Mouse (Mus musculus): ENCODE data around the gene Nrxn2. TPM values are rescaled to one million over a fixed set of nuclear protein-coding genes. Genes with fewer than 3 reads are reported as not detected.

Gene Nrxn2
- total and polyA plus RNA-seq, 3 experiments, result 0.20 to 0.71 (median 0.30) TPM

DNA sequence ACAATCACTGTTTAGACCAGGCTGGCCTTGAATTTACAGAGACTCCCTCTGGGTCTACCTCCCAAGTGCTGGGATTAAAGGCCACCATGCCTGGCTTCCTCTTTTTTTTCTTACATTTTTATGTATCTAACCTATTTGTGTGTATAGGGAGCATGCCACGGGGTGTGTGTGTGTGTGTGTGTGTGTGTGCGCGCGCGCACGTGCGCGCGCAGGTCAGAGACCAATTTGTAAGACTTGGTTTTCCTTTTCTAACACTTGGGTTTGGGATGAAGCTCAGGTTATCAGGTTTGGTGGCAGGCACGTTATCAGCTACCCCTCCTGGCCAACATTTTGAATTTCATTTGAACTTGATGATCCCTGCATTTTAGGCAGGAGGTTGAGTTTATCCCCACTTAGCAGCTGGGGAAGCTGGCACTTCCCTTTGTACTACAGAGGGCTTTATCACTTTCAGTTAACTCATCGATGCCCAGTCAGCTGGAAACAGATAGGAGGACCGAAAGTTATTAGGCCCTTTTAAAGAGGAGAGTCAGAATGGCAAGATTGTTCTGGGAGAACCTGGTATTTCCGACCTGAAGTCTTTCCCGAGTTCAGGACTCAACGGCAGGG is 48.9 kb downstream of the Nrxn2 start:
- dilution Hi-C loops (cut with MboI; ENCODE audit: extremely low pct_ligation_motif_present, extremely low pct_unique_long_range_greater_than_20kb, low sequenced_read_pairs), result no loop called here
- Histone ChIP-seq H3K4me3 (replicated peaks in 1 of 3; ENCODE audit: low read depth in 2 of 3, low read length in 2 of 3, poor library complexity in 1 of 3) (no peak overlapping the region), H3K36me3 (replicated peaks in 1 of 2; ENCODE audit: control insufficient read depth in 1 of 2, insufficient read depth in 1 of 2, low read length in 1 of 2) (no peaks in the 10 kb centered on the region), H3K4me2 (ENCODE audit: insufficient read depth, low read depth, poor library complexity, severe bottlenecking) (no peak overlapping the region), H3K79me2 (replicated peaks; ENCODE audit: control insufficient read depth, extremely low read depth, insufficient read depth, poor library complexity, severe bottlenecking) (no peaks in the 10 kb centered on the region), H3K4me1 (ENCODE audit: control insufficient read depth in 1 of 2, insufficient read depth in 2 of 2) (peaks cover 4 to 13% of the 10 kb centered on the region in 2 experiments; a peak in 3 of 4 replicates), H3K27me3 (replicated peaks) (peaks cover 5% of the 10 kb centered on the region), H3K9ac (ENCODE audit: insufficient read depth, low read depth) (no peak overlapping the region), H3K27ac (ENCODE audit: insufficient read depth, low read depth) (no peak overlapping the region), H3K9me3 (replicated peaks; ENCODE audit: low read length) (peaks cover 4% of the 10 kb centered on the region)
- TF ChIP-seq POLR2A (IDR thresholded peaks at IDR 0.05; ENCODE audit: low read depth, low read length) (no peak), EP300 (IDR thresholded peaks at IDR 0.05; ENCODE audit: low read length) (no peak), ZMIZ1 (IDR thresholded peaks at IDR 0.05; ENCODE audit: low read depth, low read length) (no peak), E2F4 (IDR thresholded peaks at IDR 0.05; ENCODE audit: insufficient replicate concordance, low read depth, low read length) (no peak), IRF4 (IDR thresholded peaks at IDR 0.05; ENCODE audit: low read depth, low read length) (no peak), ZC3H11A (IDR thresholded peaks at IDR 0.05; ENCODE audit: low read depth, low read length) (no peak), NELFE (IDR thresholded peaks at IDR 0.05; ENCODE audit: low read depth, low read length) (no peak), USF1 (IDR thresholded peaks at IDR 0.05; ENCODE audit: low read depth, low read length) (no peak), MAZ (IDR thresholded peaks at IDR 0.05; ENCODE audit: low read depth, low read length) (no peak), PAX5 (IDR thresholded peaks at IDR 0.05; ENCODE audit: low read length) (no peak), SMC3 (IDR thresholded peaks at IDR 0.05; ENCODE audit: low read depth, low read length) (no peak)
- in situ Hi-C loops (cut with MboI; ENCODE audit: low pct_ligation_motif_present, low pct_unique_long_range_greater_than_20kb, low sequenced_read_pairs), result no loop called here
- no peak for DNase-seq (ENCODE audit: extremely low read depth)

DNA sequence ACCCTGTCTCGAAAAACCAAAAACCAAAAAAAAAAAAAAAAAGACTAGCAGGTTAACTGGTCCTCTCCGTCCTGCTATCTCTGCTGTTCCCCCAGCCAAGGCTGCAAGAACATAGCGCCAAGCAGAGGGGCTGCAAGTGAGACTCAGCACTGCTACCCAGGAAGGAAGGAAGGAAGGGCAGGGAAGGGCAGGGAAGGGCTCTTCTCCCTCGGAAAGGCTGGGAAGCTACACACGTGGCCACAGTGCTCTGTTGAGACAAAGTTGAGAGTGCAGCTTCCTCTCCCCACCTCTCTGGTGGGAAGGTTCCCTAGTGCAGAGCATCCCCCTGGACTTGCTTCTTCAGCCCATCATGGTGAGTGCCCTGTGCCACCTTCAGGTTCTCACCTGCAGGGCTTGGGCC is 53.1 kb downstream of the Nrxn2 start:
- DNase-seq (ENCODE audit: extremely low read depth), result no peak
- in situ Hi-C loops (cut with MboI; ENCODE audit: low pct_ligation_motif_present, low pct_unique_long_range_greater_than_20kb, low sequenced_read_pairs), result no loop called here
- Histone ChIP-seq H3K36me3 (replicated peaks in 1 of 2; ENCODE audit: control insufficient read depth in 1 of 2, insufficient read depth in 1 of 2, low read length in 1 of 2) (no peaks in the 10 kb centered on the region), H3K9me3 (replicated peaks; ENCODE audit: low read length) (peaks cover 4% of the 10 kb centered on the region), H3K79me2 (replicated peaks; ENCODE audit: control insufficient read depth, extremely low read depth, insufficient read depth, poor library complexity, severe bottlenecking) (no peaks in the 10 kb centered on the region), H3K4me1 (ENCODE audit: control insufficient read depth in 1 of 2, insufficient read depth in 2 of 2) (peaks cover 4 to 34% of the 10 kb centered on the region in 2 experiments; a peak in 3 of 4 replicates), H3K4me2 (ENCODE audit: insufficient read depth, low read depth, poor library complexity, severe bottlenecking) (no peak overlapping the region), H3K9ac (ENCODE audit: insufficient read depth, low read depth) (no peak overlapping the region), H3K27ac (ENCODE audit: insufficient read depth, low read depth) (no peak overlapping the region), H3K27me3 (replicated peaks) (peaks cover 2% of the 10 kb centered on the region), H3K4me3 (replicated peaks in 1 of 3; ENCODE audit: low read depth in 2 of 3, low read length in 2 of 3, poor library complexity in 1 of 3) (no peak overlapping the region)
- dilution Hi-C loops (cut with MboI; ENCODE audit: extremely low pct_ligation_motif_present, extremely low pct_unique_long_range_greater_than_20kb, low sequenced_read_pairs), result no loop called here
- no peak for TF ChIP-seq CHD1 (IDR thresholded peaks at IDR 0.05; ENCODE audit: low read depth, low read length)
- TF ChIP-seq MYC (IDR thresholded peaks at IDR 0.05; ENCODE audit: low read depth, low read length), result no peak
- no peak for TF ChIP-seq SMC3 (IDR thresholded peaks at IDR 0.05; ENCODE audit: low read depth, low read length)
- TF ChIP-seq BHLHE40 (IDR thresholded peaks at IDR 0.05; ENCODE audit: low read depth, low read length), result no peak
- no peak for TF ChIP-seq POLR2AphosphoS2 (IDR thresholded peaks at IDR 0.05; ENCODE audit: low read depth, low read length)
- TF ChIP-seq MXI1 (IDR thresholded peaks at IDR 0.05; ENCODE audit: low read depth, low read length), result no peak

Data from CH12.LX (cell line).